Mouse (Mus musculus) naive thymus-derived CD4-positive, alpha-beta T cell, adult 2 months (primary cell): ENCODE measurements around the gene Wsb1.
A peak's percentile ranks its signal among the peaks of the same experiment; 100 is the strongest.
"Not testable (repeated sequence)": the region's sequence is repeated elsewhere in the genome, so short reads cannot be mapped to it uniquely, and the experiment has no call there.

Experiments
- DNase-seq: peaks from one replicate; pipeline ENCODE4 v3.0.0-alpha.2; 2011; ENCODE audit warnings: low read depth

Wsb1 gene

GRCm38 (mm10) chr11:79254391-79255098, at the start of gene Wsb1:
Wsb1 (minus strand) TSS chr11:79254671.
- peak; percentile 96 for DNase-seq

GRCm38 (mm10) chr11:79304245-79304644, 49.8 kb upstream of the Wsb1 start:
- DNase-seq = not testable (repeated sequence)

GRCm38 (mm10) chr11:79303109-79303508, 48.6 kb upstream of the Wsb1 start:
- no peak for DNase-seq

GRCm38 (mm10) chr11:79299719-79300431, 45.4 kb upstream of the Wsb1 start:
- no peak for DNase-seq

GRCm38 (mm10) chr11:79296856-79297491, 42.5 kb upstream of the Wsb1 start, which contains the start of gene Gm9964:
Gm9964 (minus strand) TSS chr11:79296906.
- DNase-seq = no peak

GRCm38 (mm10) chr11:79296167-79296566, 41.7 kb upstream of the Wsb1 start:
- DNase-seq = peak; percentile 74

- DNase-seq = no peak
Observed at GRCm38 (mm10) chr11:79293971-79294370, 39.5 kb upstream of the Wsb1 start.

GRCm38 (mm10) chr11:79293025-79293424, 38.6 kb upstream of the Wsb1 start:
- DNase-seq = no peak

- DNase-seq = no peak
Observed at GRCm38 (mm10) chr11:79292130-79292529, 37.7 kb upstream of the Wsb1 start.

- DNase-seq = no peak
Observed at GRCm38 (mm10) chr11:79291651-79292050, 37.2 kb upstream of the Wsb1 start.

- no peak for DNase-seq
Observed at GRCm38 (mm10) chr11:79290473-79290872, 36.0 kb upstream of the Wsb1 start.

- no peak for DNase-seq
Observed at GRCm38 (mm10) chr11:79288913-79289640, 34.6 kb upstream of the Wsb1 start.

GRCm38 (mm10) chr11:79288278-79288843, 33.9 kb upstream of the Wsb1 start:
- no peak for DNase-seq

- no peak for DNase-seq
Observed at GRCm38 (mm10) chr11:79287447-79287846, 33.0 kb upstream of the Wsb1 start.

GRCm38 (mm10) chr11:79286305-79286799, 31.9 kb upstream of the Wsb1 start:
- DNase-seq = no peak

GRCm38 (mm10) chr11:79283350-79284030, 29.0 kb upstream of the Wsb1 start:
- DNase-seq = no peak

GRCm38 (mm10) chr11:79281396-79281795, 26.9 kb upstream of the Wsb1 start:
- no peak for DNase-seq

- no peak for DNase-seq
Observed at GRCm38 (mm10) chr11:79279732-79280405, 25.4 kb upstream of the Wsb1 start.

- DNase-seq = no peak
Observed at GRCm38 (mm10) chr11:79273757-79274156, 19.3 kb upstream of the Wsb1 start.

GRCm38 (mm10) chr11:79273039-79273438, 18.6 kb upstream of the Wsb1 start:
- DNase-seq = no peak

GRCm38 (mm10) chr11:79267171-79267570, 12.7 kb upstream of the Wsb1 start:
- no peak for DNase-seq
